Mouse (Mus musculus) embryonic fibroblast, embryonic 13.5 days (primary cell): ENCODE data around the gene Arpp21. TPM values are rescaled to one million over a fixed set of nuclear protein-coding genes. Genes with fewer than 3 reads are reported as not detected.
"Not testable (repeated sequence)": the region's sequence is repeated elsewhere in the genome, so short reads cannot be mapped to it uniquely, and the experiment has no call there.

Experiments used
- H3K27ac ChIP-seq: 2 replicates; pipeline ENCODE4 v1.5.1; 2012; ENCODE audit warnings: low read length, control low read depth, inconsistent platforms; ENCODE audit not compliant: insufficient read depth
- H3K4me1 ChIP-seq: 2 replicates; pipeline ENCODE4 v1.6.1; 2011; ENCODE audit warnings: low read length; ENCODE audit not compliant: control insufficient read depth, insufficient read depth
- H3K4me3 ChIP-seq: 2 replicates; pipeline ENCODE4 v1.5.1; 2011; ENCODE audit warnings: mild to moderate bottlenecking, control low read depth, low read length; ENCODE audit not compliant: insufficient read depth
- CTCF ChIP-seq: IDR thresholded peaks from 2 replicates; pipeline ENCODE4 v1.5.1; 2011; ENCODE audit warnings: mild to moderate bottlenecking, control low read depth, low read length, moderate library complexity, borderline replicate concordance; ENCODE audit not compliant: insufficient read depth
- POLR2A ChIP-seq: IDR thresholded peaks from 2 replicates; pipeline ENCODE4 v1.6.1; 2011; ENCODE audit warnings: low read depth, mild to moderate bottlenecking, control low read depth, low read length, moderate library complexity
- polyA plus RNA-seq: library from polyadenylated mRNA; stranded (reverse); fragments of >200 nt; gene quantifications from 2 replicates; pipeline ENCODE4 v1.2.4, GENCODE M21; 2011; ENCODE audit warnings: low read depth; ENCODE audit not compliant: missing spikeins, insufficient read length

Gene Arpp21
- polyA plus RNA-seq, 1 experiment: not detected

DNA sequence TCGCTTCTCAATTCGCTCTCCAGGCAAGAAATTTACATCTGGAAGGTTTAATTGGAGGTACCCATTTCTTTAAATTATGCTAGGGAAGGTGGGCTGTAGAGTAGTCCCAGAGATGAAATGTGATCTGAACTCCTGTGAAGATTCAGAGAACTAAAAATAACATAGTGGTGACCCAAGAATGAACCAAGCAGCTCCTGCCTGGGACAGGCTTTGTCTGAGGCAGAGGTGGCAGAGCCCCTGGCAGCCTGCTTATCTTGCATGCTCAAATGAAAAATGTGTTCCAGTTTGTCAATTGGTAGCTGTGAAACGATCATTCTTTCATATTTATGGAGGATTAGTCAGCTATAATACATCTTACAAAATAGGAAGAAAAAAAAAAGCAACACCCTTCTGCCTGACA lies 164.4 kb downstream of the Arpp21 start:
- Histone ChIP-seq H3K27ac (no peak overlapping the region), H3K4me1 (no peaks in the 10 kb centered on the region), H3K4me3 (no peak overlapping the region)
- TF ChIP-seq POLR2A: no peak
- no peak for TF ChIP-seq CTCF

DNA sequence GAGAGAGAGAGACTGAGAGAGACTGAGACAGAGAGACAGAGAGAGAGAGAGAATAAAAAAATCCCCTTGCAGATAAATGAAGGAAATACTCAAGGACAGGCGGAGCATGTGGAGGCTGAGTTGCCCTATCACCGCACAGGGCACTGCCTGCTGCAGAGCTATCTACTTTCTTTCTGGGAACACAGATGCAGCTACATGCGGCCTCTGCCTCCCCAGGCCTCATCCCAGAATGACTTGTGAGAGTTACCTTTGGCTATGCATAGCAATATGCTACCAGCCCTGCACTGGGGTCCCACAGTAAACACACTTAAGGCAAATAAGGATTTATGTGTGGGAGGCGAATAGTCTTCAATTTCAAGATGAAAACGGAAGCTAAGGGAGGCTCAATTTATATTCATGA lies 164.8 kb downstream of the Arpp21 start:
- TF ChIP-seq CTCF (no peak), POLR2A (no peak)
- H3K4me1 ChIP-seq: no peaks in the 10 kb centered on the region
- H3K4me3 ChIP-seq: no peak overlapping the region
- H3K27ac ChIP-seq: no peak overlapping the region

DNA sequence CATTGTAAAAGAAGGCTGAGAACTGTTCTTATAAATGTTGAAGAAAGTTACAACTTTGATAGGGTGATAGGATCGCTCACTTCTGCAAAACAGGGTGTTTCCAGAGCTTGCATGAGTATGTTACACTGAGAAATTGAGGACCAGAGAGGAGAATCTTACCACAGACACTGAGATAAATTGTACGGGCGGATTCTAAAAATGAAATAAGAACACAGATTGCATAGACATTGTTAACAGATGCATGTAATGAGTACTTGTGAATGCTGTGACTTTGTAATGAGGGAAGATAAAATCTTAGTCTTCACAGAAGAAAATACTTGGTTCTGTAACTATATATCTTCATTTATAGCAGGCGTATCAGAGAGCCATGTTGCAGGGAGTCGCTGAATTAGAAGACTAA lies 167.5 kb downstream of the Arpp21 start:
- H3K4me3 ChIP-seq: no peak overlapping the region
- no peaks in the 10 kb centered on the region for H3K4me1 ChIP-seq
- no peak overlapping the region for H3K27ac ChIP-seq
- TF ChIP-seq CTCF (no peak), POLR2A (no peak)

DNA sequence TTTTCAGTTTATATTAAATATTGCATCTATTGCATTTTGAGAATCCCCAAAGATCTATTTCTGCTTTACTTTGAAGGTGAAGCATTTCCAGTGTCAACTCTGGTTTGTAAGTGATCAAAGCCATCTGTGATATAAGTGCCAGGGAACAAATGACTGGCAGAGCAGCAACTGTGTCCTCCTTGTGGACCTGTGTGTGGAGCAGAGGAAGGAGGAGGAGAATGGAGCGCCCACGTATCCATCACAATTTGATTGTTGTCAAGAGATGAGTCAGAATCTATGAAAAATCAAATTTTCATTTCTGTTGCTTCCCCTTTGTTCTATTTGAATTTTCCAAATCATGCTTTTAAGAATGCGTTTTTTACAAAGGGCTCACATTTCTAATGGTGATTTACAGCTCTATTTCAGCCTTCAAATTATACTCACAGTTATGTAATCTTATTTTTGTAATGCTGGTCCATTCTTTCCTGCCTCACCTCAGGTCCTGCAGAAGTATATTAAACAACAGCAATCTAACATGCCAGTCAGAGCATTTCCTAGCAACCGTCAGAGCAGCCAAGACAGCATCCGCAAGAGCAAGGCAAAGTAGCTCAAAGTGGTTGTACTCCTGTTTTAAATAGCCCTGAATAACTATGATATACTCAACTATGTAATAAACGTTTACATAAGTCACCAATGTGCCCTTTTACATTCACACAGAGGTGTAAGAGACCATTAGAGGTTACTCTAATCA lies 174.9 kb downstream of the Arpp21 start:
- Histone ChIP-seq H3K4me3 (no peak overlapping the region), H3K4me1 (no peaks in the 10 kb centered on the region), H3K27ac (no peak overlapping the region)
- no peak for TF ChIP-seq CTCF
- TF ChIP-seq POLR2A: no peak

DNA sequence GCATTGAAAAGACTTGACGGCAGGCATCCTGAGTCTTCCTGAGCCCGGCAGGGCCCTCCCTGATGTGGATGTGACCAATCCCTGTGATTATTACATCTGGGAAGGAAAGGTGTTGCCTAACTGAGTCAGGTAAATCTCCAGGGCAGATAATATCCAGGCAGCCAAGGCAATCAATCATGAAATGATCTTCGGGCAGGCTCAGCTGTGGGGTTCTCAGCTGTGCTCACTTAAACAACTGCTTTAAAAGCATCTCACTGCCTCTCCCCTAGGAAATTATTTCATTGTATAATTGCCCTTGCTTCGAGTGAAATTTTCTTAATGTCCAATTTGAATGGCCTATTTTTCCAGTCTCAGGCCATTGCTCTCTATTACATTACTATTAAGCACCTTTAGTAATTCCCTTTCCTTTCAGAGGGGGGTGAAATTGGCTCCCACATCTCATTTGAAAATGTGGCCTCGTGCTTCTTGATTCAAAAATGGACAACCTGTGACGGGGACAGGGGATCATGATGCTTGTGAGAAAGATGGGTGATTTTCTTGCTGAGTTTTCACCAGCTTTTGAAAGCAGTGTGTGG lies 180.8 kb downstream of the Arpp21 start:
- TF ChIP-seq POLR2A (no peak), CTCF (no peak)
- no peak overlapping the region for H3K27ac ChIP-seq
- H3K4me3 ChIP-seq: no peak overlapping the region
- H3K4me1 ChIP-seq: no peaks in the 10 kb centered on the region

DNA sequence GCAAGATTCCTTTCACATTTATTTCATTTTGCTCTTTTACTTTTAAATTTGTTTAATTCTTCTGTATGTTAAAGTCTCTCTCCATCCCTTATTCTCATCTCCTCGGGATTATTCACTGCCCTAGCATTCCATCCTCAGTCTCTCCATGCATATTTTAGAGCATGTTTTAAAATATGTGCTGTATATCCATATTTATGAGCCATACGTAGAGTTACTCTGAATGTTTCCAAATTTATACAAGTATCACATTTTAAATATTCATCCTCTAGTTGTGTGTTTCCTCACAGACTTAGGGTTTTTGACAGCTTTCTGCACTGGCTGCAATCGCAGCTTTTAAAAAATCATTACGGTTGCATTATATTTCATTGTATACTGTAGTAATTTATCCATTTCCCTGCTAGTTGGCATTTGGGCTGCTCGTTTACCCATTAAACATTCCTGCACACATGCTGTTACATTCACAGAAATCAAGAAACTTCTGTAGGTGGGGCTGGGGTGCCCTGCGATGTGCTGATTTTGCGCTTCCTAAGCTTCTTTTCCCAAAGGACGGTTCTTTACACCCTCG lies 187.8 kb downstream of the Arpp21 start:
- H3K27ac ChIP-seq: no peak overlapping the region
- TF ChIP-seq CTCF (no peak), POLR2A (no peak)
- H3K4me3 ChIP-seq: no peak overlapping the region
- no peaks in the 10 kb centered on the region for H3K4me1 ChIP-seq

DNA sequence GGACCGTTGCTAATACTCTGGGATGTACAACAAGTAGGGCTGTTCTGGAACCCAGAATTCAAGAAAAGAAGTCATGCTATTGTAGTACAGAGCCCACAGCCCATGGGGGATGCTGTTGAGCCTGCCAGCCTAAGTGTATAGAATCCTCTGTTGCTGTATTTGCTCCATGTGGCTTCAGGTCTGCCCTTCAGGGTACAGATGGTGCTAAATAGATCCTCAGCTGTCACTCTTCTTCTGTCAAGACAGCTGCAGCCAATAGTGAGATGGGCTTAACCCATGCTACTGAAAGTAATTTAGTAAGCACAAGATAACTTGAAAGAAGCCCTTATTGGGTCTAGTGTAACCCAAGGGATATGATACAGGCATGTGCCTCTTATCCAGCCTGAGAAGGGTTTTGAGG lies 195.2 kb downstream of the Arpp21 start:
- Histone ChIP-seq H3K27ac (no peak overlapping the region), H3K4me3 (no peak overlapping the region), H3K4me1 (no peaks in the 10 kb centered on the region; the same call in 1 of the 2 replicates)
- TF ChIP-seq CTCF (no peak), POLR2A (no peak)

DNA sequence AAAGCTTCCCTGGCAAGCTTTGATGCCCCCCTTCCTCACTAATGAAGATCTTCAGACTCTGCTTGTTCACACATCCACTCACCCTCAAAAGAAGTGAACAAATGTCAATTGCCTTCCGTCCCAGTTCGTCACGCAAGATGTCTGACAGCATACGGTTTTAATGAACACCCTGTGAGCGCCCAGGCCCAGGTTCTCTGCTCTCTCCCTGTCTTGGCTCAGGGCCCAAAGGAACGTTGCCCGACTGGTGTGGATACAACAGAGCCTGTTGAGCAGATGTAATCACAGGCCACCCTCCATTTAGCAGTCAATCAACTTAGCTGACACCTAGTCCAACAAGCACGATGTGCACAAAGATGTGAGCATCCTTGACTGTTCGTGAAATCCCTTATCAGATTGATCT lies 198.0 kb downstream of the Arpp21 start:
- no peak overlapping the region for H3K4me3 ChIP-seq
- TF ChIP-seq CTCF (no peak), POLR2A (no peak)
- H3K4me1 ChIP-seq: no peaks in the 10 kb centered on the region; the same call in 1 of the 2 replicates
- H3K27ac ChIP-seq: no peak overlapping the region

DNA sequence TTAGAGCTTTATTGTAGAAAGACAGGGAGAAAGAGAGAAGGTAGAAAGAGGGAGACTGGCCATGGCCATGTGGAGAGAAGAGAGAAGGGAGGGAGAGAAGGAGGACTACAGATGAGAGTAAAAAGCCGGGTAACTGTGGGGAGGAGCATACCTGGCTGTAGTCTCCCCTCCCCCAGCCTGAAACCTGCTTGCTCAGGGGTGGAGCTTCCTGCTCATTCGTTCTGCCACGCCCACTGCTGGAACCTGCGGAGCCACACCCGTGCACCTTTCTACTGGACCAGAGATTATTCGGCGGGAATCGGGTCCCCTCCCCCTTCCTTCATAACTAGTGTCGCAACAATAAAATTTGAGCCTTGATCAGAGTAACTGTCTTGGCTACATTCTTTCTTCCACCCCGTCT lies 201.9 kb downstream of the Arpp21 start:
- H3K4me1 ChIP-seq, H3K4me3 ChIP-seq, H3K27ac ChIP-seq: not testable (repeated sequence)

DNA sequence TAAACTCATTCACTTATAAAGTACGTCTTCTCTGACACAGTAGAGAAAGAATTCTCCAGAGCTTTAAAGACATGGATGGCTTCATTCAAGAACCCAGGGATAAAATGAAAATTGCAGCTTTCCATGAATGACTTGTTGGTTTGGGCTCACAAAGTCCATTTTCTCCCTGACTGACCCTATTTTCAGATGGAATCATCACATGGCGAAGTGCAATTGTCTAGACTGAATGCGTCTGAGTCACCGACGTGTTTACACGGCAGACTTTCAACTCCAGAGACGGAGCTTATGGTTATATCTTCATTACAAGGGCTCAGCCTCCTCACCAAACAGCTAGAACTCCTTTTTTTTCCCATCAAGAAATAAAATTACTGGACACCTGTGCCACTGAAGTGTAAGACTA lies 203.6 kb downstream of the Arpp21 start:
- Histone ChIP-seq H3K4me3 (no peak overlapping the region), H3K27ac (no peak overlapping the region), H3K4me1 (no peaks in the 10 kb centered on the region)
- TF ChIP-seq CTCF (no peak), POLR2A (no peak)
